Mouse (Mus musculus) mammary gland, adult 2 months (tissue): Measurements from ENCODE around the gene BC024063. TPM values are rescaled to one million over a fixed set of nuclear protein-coding genes. Genes with fewer than 3 reads are reported as not detected.

ENCODE experiments used
- polyA plus RNA-seq: library from polyadenylated mRNA; depleted of rRNA; stranded (reverse); fragments of >200 nt; gene quantifications from 2 replicates; pipeline ENCODE4 v1.2.3, GENCODE M21; 2012; ENCODE audit warnings: low replicate concordance; rRNA removed

BC024063 gene
- 0.22 TPM in 1 of 2 replicates, not detected in the other for polyA plus RNA-seq

DNA sequence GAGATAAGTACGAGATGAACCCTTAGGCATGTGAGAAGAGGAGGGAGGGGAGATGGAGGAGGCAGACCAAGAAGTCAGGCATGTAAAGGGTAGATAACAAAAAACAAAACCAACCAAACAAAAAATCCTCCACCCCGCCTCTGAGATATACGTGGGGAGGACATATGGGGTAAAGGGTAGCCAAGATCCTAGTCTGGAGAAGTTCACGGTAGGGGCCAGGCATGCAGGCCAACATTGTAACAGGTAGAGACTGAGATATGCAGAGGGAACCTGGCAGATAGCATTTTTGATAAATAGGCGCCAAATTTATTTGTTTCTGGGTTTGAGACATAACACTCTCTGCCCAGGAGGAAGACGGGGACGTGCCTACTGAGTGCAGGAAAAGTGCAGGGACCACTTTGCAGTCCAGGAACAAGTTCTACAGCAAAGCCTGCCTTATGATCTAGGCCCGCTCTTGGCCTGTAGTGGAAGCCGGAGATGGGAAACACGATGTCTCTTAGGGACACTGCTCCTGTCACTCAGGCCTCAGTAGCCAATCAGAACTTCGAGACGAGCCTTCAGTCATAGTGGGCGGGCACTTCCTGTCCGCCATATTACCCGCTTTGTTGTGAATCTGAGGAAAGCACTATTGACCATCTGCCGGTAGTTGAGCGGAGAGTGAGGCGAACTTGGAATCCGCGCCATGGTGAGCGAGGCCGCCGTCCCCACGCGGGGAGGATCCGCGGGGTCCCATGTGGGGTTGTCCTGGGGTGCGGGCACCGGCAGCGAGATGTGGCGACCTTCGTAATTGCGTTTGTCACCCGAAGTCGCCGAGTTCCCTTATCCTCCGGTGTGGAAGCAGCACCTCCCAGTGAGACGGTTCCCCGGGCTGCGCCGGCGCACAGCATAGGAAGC lies at the start of gene BC024063:
Gene BC024063, plus strand, starts transcription at position 626 of the 894 bp plus-strand sequence.

DNA sequence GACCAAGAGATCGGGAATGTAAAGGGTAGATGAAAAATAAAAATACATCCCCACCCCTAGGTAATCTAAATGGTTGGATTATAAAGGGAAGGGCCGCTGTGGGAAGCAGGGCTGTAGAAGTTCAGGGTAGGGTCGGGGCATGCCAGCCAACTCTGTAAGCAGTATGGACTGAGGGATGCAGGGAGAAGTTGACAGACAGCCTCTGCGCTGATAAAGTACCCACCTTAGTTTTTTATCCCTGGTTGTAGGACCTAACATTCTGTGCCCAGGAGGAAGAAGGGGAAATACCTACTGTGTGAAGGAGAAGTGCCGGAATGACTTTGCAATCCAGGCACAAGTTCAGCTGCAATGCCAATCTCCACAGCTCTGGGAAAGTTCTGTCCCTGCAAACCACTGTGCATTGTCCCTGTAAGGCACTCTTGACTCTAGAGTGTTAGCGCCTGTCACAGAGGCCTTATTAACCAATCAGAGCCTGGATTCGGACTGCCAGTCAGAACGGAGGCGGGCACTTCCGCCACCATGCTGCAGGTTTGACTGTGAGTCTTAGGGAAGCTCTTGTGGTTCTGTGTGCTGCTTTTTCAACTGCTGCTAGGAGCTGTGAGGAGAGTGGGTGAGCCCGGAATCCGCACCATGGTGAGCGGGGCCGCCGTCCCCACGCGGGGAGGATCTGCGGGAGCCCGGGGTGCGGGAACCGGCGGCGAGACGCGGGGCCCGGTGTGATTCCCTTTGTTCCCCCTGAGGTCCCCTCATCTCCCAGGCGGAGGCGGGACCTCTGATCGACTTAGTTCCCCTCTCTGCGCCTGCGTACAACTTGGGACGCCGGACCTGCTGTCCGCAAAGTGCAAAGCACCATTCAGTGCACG lies 35.3 kb upstream of the BC024063 start, which contains the start of gene Zfp873:
Gene Zfp873, plus strand, starts transcription at position 527 of the 863 bp plus-strand sequence.

DNA sequence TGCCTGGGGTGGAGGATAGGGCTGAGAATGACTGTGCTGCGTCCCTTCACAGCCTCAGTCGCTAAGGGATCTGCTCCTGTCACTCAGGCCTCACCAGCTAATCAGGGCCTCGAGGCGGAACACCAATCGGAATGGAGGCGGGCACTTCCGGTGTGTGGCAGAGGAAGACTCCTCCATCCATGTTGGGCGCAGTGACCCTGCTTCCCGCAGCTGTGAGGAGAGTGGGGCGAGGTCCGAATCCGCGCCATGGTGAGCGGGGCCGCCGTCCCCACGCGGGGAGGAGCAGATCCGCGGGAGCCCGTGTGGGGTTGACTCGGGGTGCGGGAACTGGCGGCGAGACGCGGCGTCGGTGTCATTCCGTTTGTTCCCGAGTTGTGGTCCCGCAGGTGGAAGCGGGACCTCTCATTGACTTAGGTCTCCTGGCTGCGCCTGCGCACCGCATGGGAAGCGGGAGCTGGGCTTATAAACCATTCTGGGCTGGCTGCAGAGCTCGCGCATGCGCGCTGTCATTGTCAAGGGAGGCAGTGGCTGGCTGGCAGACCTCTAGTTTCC lies 44.8 kb downstream of the BC024063 start, which contains the start of gene AU041133:
Gene AU041133, plus strand, starts transcription at position 164 of the 552 bp plus-strand sequence.

Other genes starting within 250 kb of the BC024063 start
- 0.20 and 0.57 TPM in 2 replicates for gene Gm32687, start 219.4 kb upstream of the BC024063 start, polyA plus RNA-seq
- 0.10 TPM in 1 of 2 replicates, not detected in the other for gene Zfp781, start 152.9 kb upstream of the BC024063 start, polyA plus RNA-seq
- 1.0 and 1.8 TPM in 2 replicates for gene Zfp873, start 35.2 kb upstream of the BC024063 start, polyA plus RNA-seq
- 0.16 and 0.45 TPM in 2 replicates for gene AU041133, start 44.7 kb downstream of the BC024063 start, polyA plus RNA-seq
- 0.35 and 1.1 TPM in 2 replicates for gene Zfp938, start 157.9 kb downstream of the BC024063 start, polyA plus RNA-seq
- not detected in 2 replicates for gene 4932415D10Rik, start 233.2 kb downstream of the BC024063 start, polyA plus RNA-seq